Mouse (Mus musculus) cerebellum, postnatal 4 days (tissue): Measurements from ENCODE around the gene Ptbp3.

ENCODE experiments used
- DNase-seq, 2 experiments: peaks; one replicate each; pipeline ENCODE4 v3.0.0; 2022; ENCODE audit warnings: low spot score in 2 of 2, mixed read lengths in 1 of 2

Gene Ptbp3

GRCm38 (mm10) chr4:59505481-59505880 lies 43.7 kb downstream of the Ptbp3 start:
- DNase-seq: no peak

- DNase-seq: no peak
Measured at GRCm38 (mm10) chr4:59491097-59491496, 58.1 kb downstream of the Ptbp3 start.

- no peak for DNase-seq
Measured at GRCm38 (mm10) chr4:59471306-59471705, 77.9 kb downstream of the Ptbp3 start.

GRCm38 (mm10) chr4:59465449-59465848 lies 83.7 kb downstream of the Ptbp3 start:
- no peak for DNase-seq

- no peak for DNase-seq
Measured at GRCm38 (mm10) chr4:59464661-59465060, 84.5 kb downstream of the Ptbp3 start.

GRCm38 (mm10) chr4:59462494-59462893 lies 86.7 kb downstream of the Ptbp3 start:
- no peak for DNase-seq

GRCm38 (mm10) chr4:59461116-59461727 lies 87.9 kb downstream of the Ptbp3 start:
- DNase-seq: no peak

GRCm38 (mm10) chr4:59459216-59459955 lies 89.8 kb downstream of the Ptbp3 start:
- no peak for DNase-seq

DNA sequence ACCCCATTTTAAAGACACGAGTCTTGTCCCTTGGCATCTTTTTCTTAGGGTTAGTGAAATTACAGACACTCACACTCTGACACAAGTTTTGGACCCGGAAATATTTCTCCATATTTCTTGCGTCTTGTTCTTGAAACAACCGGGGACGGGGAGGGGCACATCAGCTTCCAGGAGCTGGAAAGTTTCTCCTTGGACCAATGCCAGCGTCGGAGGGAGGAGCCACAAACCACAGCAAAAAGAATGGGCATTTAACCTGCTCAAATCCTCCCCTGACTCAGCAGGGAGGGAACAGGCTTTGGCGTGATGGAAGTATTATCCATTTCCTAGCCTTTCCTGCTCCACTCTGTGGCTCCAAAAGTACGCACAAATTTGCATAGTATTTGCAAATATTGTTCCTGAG lies 91.2 kb downstream of the Ptbp3 start:
- DNase-seq: no peak

- DNase-seq: no peak
Measured at GRCm38 (mm10) chr4:59457091-59457490, 92.1 kb downstream of the Ptbp3 start.

DNA sequence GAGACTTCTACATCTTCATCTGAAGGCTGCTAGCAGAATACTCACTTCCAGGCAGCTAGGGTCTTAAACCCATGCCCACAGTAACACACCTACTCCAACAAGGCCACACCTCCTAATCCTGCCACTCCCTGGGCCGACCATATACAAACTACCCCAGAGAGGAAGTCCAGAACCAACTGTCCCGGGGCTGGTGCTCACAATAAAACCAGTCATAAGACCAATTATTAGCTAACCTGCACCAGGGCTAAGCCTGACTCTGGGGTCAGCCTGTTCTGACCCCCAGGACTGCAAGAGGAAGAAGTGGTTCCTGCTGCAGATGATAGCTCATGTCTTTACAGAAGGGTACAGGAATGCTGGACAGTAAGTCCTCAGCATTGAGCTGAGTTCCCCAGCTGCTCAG lies 93.7 kb downstream of the Ptbp3 start:
- DNase-seq: no peak

- DNase-seq: no peak
Measured at GRCm38 (mm10) chr4:59454046-59454445, 95.1 kb downstream of the Ptbp3 start.

DNA sequence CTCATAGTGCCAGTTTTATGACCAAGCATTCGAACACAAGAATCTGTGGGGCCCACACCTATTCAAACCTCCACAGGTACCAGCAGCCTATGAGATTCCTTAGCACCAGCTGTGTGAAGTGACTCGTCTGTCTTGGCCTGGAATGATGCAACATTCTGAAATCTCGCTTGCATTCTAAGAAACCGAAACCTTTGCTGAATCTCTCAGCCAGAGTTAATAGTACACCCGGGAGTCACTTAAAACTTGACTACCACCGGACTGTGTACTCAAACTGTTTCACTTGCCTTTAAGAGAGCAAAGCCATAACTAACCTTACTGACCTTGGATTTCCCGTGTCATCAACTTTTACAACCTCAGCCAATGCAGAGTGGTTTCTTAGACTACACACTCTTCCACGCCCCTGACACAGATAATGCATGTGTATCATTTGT lies 96.6 kb downstream of the Ptbp3 start:
- DNase-seq: no peak

DNA sequence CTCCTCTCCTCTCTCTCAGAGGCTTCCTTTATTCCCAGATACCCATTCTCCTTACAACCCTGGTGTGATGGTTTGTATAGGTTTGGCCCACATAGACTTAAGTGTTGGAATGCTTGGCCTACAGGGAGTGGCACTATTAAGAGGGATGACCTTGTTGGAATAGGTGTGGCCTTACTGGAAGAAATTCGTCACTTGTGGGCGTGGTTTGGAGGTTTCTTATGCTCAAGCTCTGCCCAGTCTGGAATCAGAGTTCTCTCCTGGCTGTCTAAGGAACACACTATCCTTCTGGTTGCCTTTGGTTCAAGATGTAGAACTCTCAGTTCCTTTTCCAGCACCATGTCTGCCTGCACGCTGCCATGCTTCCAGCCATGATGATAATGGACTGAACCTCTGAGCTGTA lies 98.3 kb downstream of the Ptbp3 start:
- no peak for DNase-seq

- DNase-seq: no peak
Measured at GRCm38 (mm10) chr4:59450234-59450854, 98.8 kb downstream of the Ptbp3 start.

DNA sequence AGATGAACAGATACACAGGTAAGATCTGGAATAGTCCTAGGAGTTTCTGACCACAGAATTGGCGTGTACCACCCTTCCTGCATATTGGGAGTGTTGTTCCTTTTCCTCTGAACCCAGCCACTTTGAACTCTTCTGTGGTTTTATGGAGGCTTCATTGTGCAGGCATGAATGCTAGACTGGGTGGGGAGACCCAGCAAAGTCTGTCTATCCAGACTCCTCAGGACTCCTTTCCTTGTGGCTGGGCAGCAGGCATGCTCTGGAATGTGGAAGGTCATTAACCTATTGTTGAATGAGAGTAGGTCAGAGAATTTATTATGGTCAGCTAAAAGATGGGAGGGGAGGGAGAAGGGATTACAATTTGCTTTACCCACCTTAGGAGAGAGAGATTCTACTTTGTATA lies 101.9 kb downstream of the Ptbp3 start:
- DNase-seq: no peak

GRCm38 (mm10) chr4:59445516-59445915 lies 103.6 kb downstream of the Ptbp3 start:
- DNase-seq: no peak

DNA sequence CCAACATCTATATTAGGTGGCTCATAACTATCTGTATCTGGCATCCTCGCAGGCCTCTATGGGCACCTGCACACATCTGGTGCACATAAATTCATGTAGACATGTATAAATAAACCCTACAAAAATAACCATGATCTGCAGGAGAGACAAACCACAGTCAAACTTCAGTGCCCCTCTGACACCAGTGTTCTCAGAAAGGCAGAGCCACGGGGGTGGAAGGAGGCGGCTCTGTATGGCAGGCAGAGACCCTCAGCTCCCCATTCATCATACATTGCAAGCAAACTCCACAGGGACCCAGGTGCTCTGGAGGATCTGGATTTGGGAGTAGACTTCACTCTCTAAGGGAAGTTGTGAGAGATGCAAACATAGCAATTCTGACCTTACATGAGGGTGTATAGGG lies 104.2 kb downstream of the Ptbp3 start:
- no peak for DNase-seq

- no peak for DNase-seq
Measured at GRCm38 (mm10) chr4:59444085-59444484, 105.1 kb downstream of the Ptbp3 start.

- no peak for DNase-seq
Measured at GRCm38 (mm10) chr4:59441265-59441664, 107.9 kb downstream of the Ptbp3 start.

- DNase-seq: no peak
Measured at GRCm38 (mm10) chr4:59439960-59440359, 109.2 kb downstream of the Ptbp3 start.

DNA sequence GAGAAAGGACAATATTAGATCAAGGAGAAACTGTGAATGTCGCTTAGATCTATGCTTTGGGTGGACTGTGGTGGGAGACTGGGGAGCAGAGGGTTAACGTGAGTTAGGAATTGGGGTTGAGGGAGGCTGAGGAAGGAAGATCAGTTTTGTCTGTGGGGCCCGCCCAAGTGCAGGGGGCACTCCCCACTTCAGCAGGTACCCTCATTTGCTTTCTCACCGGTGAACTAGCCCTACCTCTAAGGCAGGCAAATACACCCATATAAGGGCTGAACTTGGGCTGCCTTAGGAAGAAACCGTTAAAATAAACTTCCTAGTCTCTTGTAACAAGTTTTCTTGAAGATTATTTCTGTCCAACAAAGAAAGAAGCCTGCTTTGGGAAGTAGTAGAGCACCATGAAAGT lies 110.1 kb downstream of the Ptbp3 start:
- no peak for DNase-seq
